Mouse (Mus musculus) telencephalon, adult 2 months (tissue): ENCODE measurements around the gene Ttc32.

Experiments used
- DNase-seq: peaks from one replicate; pipeline ENCODE4 v3.0.0-alpha.2; 2011; ENCODE audit warnings: low read depth, low spot score

The Ttc32 gene

DNA sequence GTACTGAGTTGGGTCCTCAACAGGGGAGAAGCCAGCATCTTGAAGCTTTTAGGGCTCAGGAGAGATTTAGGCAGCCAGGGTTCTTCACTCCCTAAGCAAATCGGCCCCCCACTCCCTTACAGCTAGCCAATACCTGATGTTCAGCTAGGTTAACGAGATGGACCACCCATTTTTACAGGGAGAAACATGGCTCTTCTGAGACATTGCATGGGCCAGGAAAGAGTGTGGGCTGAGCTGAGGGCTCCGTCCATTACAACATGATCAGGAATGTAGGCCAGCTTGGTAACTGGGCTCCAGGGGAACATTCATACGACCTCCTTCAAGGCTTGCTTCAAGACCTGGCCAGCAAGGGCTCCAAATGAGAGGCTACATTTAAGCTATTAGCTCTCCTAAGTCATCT lies 16.9 kb downstream of the Ttc32 start:
- no peak for DNase-seq

DNA sequence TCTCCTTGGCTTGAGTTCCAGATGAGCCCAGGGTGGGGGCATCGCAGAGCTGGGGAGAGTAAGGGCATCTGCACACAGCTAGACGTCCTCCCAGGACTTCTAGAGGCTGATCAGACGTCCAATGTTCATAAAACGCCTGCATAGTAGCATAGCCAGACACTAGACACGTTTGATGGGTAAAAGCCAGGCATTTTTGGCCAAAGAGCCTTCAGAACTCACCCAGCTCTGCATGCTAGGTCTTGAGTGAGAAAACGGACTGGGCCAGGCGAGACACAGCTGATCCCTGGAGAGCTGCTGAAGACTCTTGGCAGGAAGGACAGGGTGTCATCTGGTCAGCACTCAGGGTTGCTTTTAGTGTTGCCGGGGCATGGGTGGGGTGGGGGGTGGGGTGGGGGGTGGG lies 18.3 kb downstream of the Ttc32 start:
- DNase-seq: no peak

DNA sequence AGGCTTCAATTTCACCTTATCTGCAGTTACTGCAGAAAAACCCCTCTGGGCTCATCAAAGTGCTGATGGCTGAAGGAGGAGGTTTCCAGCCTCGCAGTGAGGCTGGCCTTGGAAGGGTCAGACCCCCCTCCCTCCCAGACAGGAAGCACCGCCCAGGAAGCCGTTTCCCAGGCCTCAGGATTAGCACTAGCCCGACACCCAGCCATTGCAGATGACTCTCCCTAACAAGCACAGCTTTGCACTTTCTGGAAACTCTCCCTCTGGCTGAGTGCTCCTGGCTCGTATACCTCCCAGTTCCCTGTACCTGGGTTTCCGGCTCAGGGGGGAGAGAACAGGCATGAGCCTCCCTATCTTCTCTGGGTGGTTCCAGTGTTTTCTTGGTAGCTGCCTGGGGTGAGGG lies 21.0 kb downstream of the Ttc32 start:
- no peak for DNase-seq

- DNase-seq: peak; percentile 22
Observed at GRCm38 (mm10) chr12:9052075-9052829, 22.5 kb downstream of the Ttc32 start.

- peak; percentile 29 for DNase-seq
Observed at GRCm38 (mm10) chr12:9053345-9053744, 23.5 kb downstream of the Ttc32 start.

DNA sequence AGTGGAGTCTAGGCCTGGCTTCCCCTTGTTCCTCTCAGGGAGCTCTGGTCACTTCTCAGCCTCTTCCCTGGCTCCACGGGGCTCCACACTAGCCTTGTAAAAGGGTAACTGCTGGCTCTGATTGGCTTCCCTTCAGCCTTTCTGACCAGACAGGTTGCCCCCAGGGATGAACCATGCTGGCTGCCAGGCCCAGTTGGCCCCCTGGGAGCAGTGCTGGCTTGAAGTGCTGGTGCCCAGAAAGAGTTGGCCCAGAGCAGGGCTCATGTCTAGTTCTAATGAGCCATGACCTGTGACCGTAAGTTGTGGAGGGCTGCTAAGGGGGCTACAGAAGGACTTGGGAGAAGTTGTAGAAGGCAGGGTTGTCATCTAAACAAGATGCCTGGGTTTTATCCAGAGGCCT lies 24.2 kb downstream of the Ttc32 start:
- DNase-seq: no peak

GRCm38 (mm10) chr12:9055269-9055668 lies 25.5 kb downstream of the Ttc32 start:
- no peak for DNase-seq

DNA sequence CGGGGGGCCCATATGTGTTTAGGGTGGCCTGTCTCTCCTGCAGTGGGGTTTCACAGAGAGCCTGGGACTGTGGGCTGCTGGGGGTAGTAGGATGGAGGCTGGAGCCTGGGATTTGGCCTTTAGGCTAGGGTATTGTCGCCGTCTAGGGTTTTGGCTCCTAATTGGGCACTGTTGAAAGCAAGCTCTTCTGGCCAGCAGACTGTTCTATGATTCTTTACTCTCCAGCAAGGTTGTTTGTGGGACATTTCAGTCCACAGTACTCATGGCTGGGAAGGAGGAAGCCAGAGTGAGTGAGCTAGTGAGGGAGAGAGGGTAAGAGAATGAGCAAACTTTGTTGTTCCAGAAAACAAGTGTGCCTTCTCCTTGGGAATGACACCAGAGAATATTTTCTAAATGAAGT lies 29.7 kb downstream of the Ttc32 start:
- no peak for DNase-seq

- no peak for DNase-seq
Observed at GRCm38 (mm10) chr12:9059965-9060364, 30.2 kb downstream of the Ttc32 start.

DNA sequence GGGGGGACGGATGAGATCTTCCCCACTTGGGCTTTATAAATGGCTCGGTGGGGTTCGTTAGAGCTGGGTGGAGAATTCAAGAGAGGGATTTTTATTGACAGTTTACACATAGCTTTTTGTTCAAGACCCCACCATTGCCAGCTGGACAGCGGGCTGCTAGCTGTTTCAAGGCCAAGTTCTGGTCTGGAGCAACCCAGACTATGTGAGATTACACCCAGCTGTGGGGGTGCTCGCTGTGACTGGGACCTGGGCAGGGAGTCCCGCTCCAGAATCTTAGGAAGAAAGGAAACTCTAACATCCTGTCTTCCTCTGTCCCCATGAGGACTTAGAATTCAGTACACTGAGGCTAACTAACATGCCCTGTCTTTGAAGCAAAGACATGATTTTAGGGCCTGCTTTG lies 33.8 kb downstream of the Ttc32 start:
- DNase-seq: no peak

- DNase-seq: no peak
Observed at GRCm38 (mm10) chr12:9071058-9071457, 41.3 kb downstream of the Ttc32 start.

- no peak for DNase-seq
Observed at GRCm38 (mm10) chr12:9071493-9071892, 41.7 kb downstream of the Ttc32 start.

- no peak for DNase-seq
Observed at GRCm38 (mm10) chr12:9077554-9078125, 47.8 kb downstream of the Ttc32 start.

GRCm38 (mm10) chr12:9090226-9090625 lies 60.4 kb downstream of the Ttc32 start:
- DNase-seq: no peak
